Mouse (Mus musculus): ENCODE results near the gene Phka2. TPM values are rescaled to one million over a fixed set of nuclear protein-coding genes. Genes with fewer than 3 reads are reported as not detected.
A peak's percentile ranks its signal among the peaks of the same experiment; 100 is the strongest.

Gene Phka2
- polyA plus RNA-seq, 1 experiment, result 20.5 TPM

GRCm38 (mm10) chrX:160516027-160516426 lies 14.1 kb downstream of the Phka2 start:
- no peak for TF ChIP-seq POLR2A (IDR thresholded peaks at IDR 0.05; ENCODE audit: borderline replicate concordance, extremely low read depth, insufficient read depth, insufficient read length, poor library complexity, severe bottlenecking)
- no peak for TF ChIP-seq CTCF (IDR thresholded peaks at IDR 0.05; ENCODE audit: borderline replicate concordance, extremely low read depth, insufficient read depth, insufficient read length)
- no peak for DNase-seq (ENCODE audit: low read depth)

GRCm38 (mm10) chrX:160542772-160543171 lies 40.8 kb downstream of the Phka2 start:
- TF ChIP-seq POLR2A (IDR thresholded peaks at IDR 0.05; ENCODE audit: borderline replicate concordance, extremely low read depth, insufficient read depth, insufficient read length, poor library complexity, severe bottlenecking) (no peak), CTCF (IDR thresholded peaks at IDR 0.05; ENCODE audit: borderline replicate concordance, extremely low read depth, insufficient read depth, insufficient read length) (no peak)
- no peak for DNase-seq (ENCODE audit: low read depth)

GRCm38 (mm10) chrX:160548875-160549274 lies 46.9 kb downstream of the Phka2 start:
- TF ChIP-seq CTCF (IDR thresholded peaks at IDR 0.05; ENCODE audit: borderline replicate concordance, extremely low read depth, insufficient read depth, insufficient read length) (no peak), POLR2A (IDR thresholded peaks at IDR 0.05; ENCODE audit: borderline replicate concordance, extremely low read depth, insufficient read depth, insufficient read length, poor library complexity, severe bottlenecking) (no peak)
- DNase-seq (ENCODE audit: low read depth), result no peak

GRCm38 (mm10) chrX:160552066-160552465 lies 50.1 kb downstream of the Phka2 start:
- DNase-seq (ENCODE audit: low read depth), result peak; percentile 37

GRCm38 (mm10) chrX:160583589-160583988 lies 81.6 kb downstream of the Phka2 start:
- no peak for TF ChIP-seq POLR2A (IDR thresholded peaks at IDR 0.05; ENCODE audit: borderline replicate concordance, extremely low read depth, insufficient read depth, insufficient read length, poor library complexity, severe bottlenecking)
- peak; percentile 47; the same call in 1 of the 2 replicates for TF ChIP-seq CTCF (IDR thresholded peaks at IDR 0.05; ENCODE audit: borderline replicate concordance, extremely low read depth, insufficient read depth, insufficient read length)
- DNase-seq (ENCODE audit: low read depth), result peak; percentile 62

More at GRCm38 (mm10) chrX:160552066-160552465, 50.1 kb downstream of the Phka2 start:
- TF ChIP-seq CTCF (IDR thresholded peaks at IDR 0.05; ENCODE audit: borderline replicate concordance, extremely low read depth, insufficient read depth, insufficient read length) (peak; percentile 32; the same call in 1 of the 2 replicates), POLR2A (IDR thresholded peaks at IDR 0.05; ENCODE audit: borderline replicate concordance, extremely low read depth, insufficient read depth, insufficient read length, poor library complexity, severe bottlenecking) (no peak)

- TF ChIP-seq CTCF (IDR thresholded peaks at IDR 0.05; ENCODE audit: borderline replicate concordance, extremely low read depth, insufficient read depth, insufficient read length) (no peak), POLR2A (IDR thresholded peaks at IDR 0.05; ENCODE audit: borderline replicate concordance, extremely low read depth, insufficient read depth, insufficient read length, poor library complexity, severe bottlenecking) (no peak)
- no peak for DNase-seq (ENCODE audit: low read depth)
Measured at GRCm38 (mm10) chrX:160584148-160584838, 82.3 kb downstream of the Phka2 start.

GRCm38 (mm10) chrX:160585110-160585509 lies 83.1 kb downstream of the Phka2 start:
- no peak for TF ChIP-seq CTCF (IDR thresholded peaks at IDR 0.05; ENCODE audit: borderline replicate concordance, extremely low read depth, insufficient read depth, insufficient read length)
- TF ChIP-seq POLR2A (IDR thresholded peaks at IDR 0.05; ENCODE audit: borderline replicate concordance, extremely low read depth, insufficient read depth, insufficient read length, poor library complexity, severe bottlenecking), result no peak
- DNase-seq (ENCODE audit: low read depth), result peak; percentile 44

GRCm38 (mm10) chrX:160588523-160588922 lies 86.6 kb downstream of the Phka2 start:
- TF ChIP-seq POLR2A (IDR thresholded peaks at IDR 0.05; ENCODE audit: borderline replicate concordance, extremely low read depth, insufficient read depth, insufficient read length, poor library complexity, severe bottlenecking), result no peak
- TF ChIP-seq CTCF (IDR thresholded peaks at IDR 0.05; ENCODE audit: borderline replicate concordance, extremely low read depth, insufficient read depth, insufficient read length), result no peak
- DNase-seq (ENCODE audit: low read depth), result peak; percentile 27

GRCm38 (mm10) chrX:160590147-160590546 lies 88.2 kb downstream of the Phka2 start:
- TF ChIP-seq POLR2A (IDR thresholded peaks at IDR 0.05; ENCODE audit: borderline replicate concordance, extremely low read depth, insufficient read depth, insufficient read length, poor library complexity, severe bottlenecking), result no peak
- TF ChIP-seq CTCF (IDR thresholded peaks at IDR 0.05; ENCODE audit: borderline replicate concordance, extremely low read depth, insufficient read depth, insufficient read length), result no peak

GRCm38 (mm10) chrX:160592933-160593332 lies 91.0 kb downstream of the Phka2 start:
- DNase-seq (ENCODE audit: low read depth), result peak; percentile 37
- TF ChIP-seq POLR2A (IDR thresholded peaks at IDR 0.05; ENCODE audit: borderline replicate concordance, extremely low read depth, insufficient read depth, insufficient read length, poor library complexity, severe bottlenecking) (no peak), CTCF (IDR thresholded peaks at IDR 0.05; ENCODE audit: borderline replicate concordance, extremely low read depth, insufficient read depth, insufficient read length) (no peak)

More at GRCm38 (mm10) chrX:160590147-160590546, 88.2 kb downstream of the Phka2 start:
- no peak for DNase-seq (ENCODE audit: low read depth)

GRCm38 (mm10) chrX:160598055-160598454 lies 96.1 kb downstream of the Phka2 start:
- DNase-seq (ENCODE audit: low read depth), result no peak
- TF ChIP-seq CTCF (IDR thresholded peaks at IDR 0.05; ENCODE audit: borderline replicate concordance, extremely low read depth, insufficient read depth, insufficient read length) (no peak), POLR2A (IDR thresholded peaks at IDR 0.05; ENCODE audit: borderline replicate concordance, extremely low read depth, insufficient read depth, insufficient read length, poor library complexity, severe bottlenecking) (no peak)

All from brain, embryonic 14.5 days (tissue).